Mouse (Mus musculus) CD8-positive naive resting alpha-beta T cell, adult 2 months (primary cell): ENCODE data around the gene Pifo.

Source experiments
- DNase-seq, 2 experiments: peaks; one replicate each; pipeline ENCODE4 v3.0.0; 2022; ENCODE audit warnings: low read depth in 2 of 2, low spot score in 2 of 2

The Pifo gene

DNA sequence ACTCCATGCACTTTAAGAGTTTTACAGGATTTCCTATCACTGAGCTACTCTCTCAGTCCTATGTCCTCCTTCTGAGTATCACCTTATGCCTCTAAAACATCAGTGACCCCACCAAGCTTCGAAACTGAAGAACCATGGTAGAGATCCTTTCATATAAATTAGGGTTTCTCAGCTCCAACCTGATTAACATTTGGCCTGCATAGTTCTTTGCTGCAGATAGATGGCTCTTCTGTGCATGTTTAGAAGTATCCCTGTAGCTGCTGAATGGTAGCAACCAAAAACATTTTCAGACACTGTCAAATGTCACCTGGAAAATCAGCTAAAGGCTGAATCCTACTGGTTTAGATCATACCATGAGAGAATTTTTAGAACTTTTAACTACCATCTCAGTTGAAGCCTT is 57.2 kb downstream of the Pifo start:
- no peak for DNase-seq

DNA sequence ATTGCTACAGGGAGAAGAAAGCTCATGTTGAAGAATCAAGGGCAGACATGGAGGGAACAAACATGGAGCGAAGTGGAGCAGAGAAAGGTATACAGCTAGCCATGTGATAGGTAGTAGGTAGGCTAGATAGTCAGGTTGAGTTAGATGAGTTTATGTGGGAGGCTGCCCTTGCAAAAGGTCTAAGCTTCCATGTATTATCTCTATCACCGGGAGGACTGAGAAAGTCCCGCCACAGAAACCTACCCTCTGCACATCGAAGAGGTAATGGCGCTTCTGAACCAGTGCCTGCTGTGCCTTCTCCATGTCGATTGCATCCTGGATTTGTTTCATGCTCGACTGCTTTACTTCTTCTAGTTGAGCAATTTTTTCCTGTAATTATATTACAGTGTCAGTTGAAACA is 63.1 kb downstream of the Pifo start:
- DNase-seq = no peak
